Mouse (Mus musculus) thymus, adult 2 months (tissue): Measurements from ENCODE around the gene Slc24a4.

Source experiments
- CTCF ChIP-seq: fragments of 200-500 bp; IDR thresholded peaks from 2 replicates; pipeline ENCODE4 v1.5.1; 2012; ENCODE audit warnings: mild to moderate bottlenecking, control low read depth, low read length, moderate library complexity, borderline replicate concordance; ENCODE audit not compliant: control insufficient read depth, poor library complexity, insufficient read depth; ENCODE audit errors: extremely low read depth
- POLR2A ChIP-seq: fragments of 200-500 bp; IDR thresholded peaks from 2 replicates; pipeline ENCODE4 v1.6.1; 2012; ENCODE audit warnings: mild to moderate bottlenecking, low read length, control low read depth, moderate library complexity; ENCODE audit not compliant: control insufficient read depth, poor library complexity, insufficient read depth; ENCODE audit errors: extremely low read depth

DNA sequence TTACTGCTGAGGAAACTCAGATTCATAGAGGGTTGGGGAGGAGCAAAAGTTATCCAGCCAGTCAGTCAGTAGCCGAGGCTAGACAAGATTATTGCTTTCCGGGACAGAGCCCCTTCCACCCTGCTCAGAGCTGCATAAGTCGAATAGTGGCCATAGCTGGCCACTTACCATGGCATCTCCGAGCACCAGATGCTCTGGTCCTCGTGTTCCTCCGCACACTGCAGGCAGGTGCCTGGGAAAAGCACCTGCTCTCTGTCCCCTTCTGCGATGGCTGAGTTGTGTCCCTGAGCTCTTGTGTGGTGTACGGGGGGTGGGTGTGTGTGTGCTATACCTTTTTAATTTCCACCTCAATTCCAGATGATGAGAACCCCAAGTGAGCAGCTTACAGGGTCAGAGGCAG lies 167.1 kb downstream of the Slc24a4 start:
- TF ChIP-seq CTCF (no peak), POLR2A (no peak)
